Mouse (Mus musculus): ENCODE results near the gene Emilin1. TPM values are rescaled to one million over a fixed set of nuclear protein-coding genes. Genes with fewer than 3 reads are reported as not detected.

Emilin1 gene
- polyA plus RNA-seq, 1 experiment = 0.50 TPM

DNA sequence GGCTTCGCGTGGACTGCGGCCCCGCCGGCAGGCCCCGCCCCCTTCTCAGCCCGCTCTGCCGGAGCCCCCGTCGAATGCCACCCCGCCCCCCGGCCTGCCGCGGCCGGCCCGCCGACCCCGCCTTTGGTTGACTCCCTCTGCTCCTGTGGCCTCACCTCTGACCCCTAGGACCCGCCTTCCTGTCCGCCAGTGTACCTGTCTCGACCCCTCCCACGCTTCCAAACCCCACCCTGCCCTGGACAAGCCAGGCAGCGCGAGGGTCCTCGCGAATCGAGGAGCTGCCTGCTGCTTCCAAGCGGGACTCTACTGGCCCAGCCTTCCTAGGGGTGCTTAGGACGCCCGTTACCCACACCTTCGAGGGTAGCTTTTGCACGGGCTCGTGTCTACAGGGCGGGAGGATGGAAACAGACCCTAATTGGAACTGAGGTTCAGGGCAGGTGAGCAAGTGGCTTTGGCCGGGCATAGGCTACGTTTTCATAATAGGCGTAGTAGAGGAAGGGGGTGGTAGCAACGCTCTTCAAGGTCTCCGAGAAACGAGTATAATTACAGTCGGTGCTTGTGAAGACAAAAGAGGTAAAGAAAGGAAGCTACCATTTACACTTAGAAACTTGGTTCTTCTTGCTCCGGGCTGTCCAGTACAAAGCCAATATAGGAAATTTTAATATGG is 24.0 kb upstream of the Emilin1 start:
- Histone ChIP-seq H3K4me1 (ENCODE audit: control insufficient read depth) (peaks cover 54% of the 10 kb centered on the region), H3K27me3 (ENCODE audit: control insufficient read depth) (no peaks in the 10 kb centered on the region), H3K9me3 (ENCODE audit: control insufficient read depth, low read length) (no peaks in the 10 kb centered on the region), H3K4me3 (replicated peaks) (peak overlapping the region; percentile 94), H3K36me3 (ENCODE audit: control insufficient read depth) (peaks cover 37% of the 10 kb centered on the region)
- TF ChIP-seq TAL1 (IDR thresholded peaks at IDR 0.05; ENCODE audit: low read length) (no peak), GATA1 (IDR thresholded peaks at IDR 0.05; ENCODE audit: low read length) (no peak)

GRCm38 (mm10) chr5:30890375-30890774 is 22.8 kb upstream of the Emilin1 start:
- peak overlapping the region; percentile 9 for H3K4me3 ChIP-seq (replicated peaks)
- H3K4me1 ChIP-seq (ENCODE audit: control insufficient read depth) = peaks cover 48% of the 10 kb centered on the region
- no peaks in the 10 kb centered on the region for H3K27me3 ChIP-seq (ENCODE audit: control insufficient read depth)

DNA sequence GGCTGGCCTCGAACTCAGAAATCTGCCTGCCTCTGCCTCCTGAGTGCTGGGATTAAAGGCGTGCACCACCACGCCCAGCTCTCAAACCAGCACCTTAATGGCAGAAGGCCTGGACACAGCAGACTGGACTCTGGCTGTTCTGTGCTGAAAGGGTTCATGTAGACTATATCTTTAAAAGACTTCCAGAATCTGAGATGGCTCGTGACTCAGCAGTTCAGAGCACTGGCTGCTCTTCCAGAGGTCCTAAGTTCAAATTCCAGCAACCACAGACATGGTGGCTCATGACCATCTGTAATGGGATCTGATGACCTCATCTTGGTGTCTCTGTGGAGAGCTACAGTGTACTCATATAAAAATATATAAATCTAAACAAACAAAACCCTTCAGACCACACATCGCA is 11.3 kb upstream of the Emilin1 start:
- no peaks in the 10 kb centered on the region for H3K9me3 ChIP-seq (ENCODE audit: control insufficient read depth, low read length)
- peaks cover 84% of the 10 kb centered on the region for H3K36me3 ChIP-seq (ENCODE audit: control insufficient read depth)
- no peaks in the 10 kb centered on the region for H3K27me3 ChIP-seq (ENCODE audit: control insufficient read depth)
- TF ChIP-seq GATA1 (IDR thresholded peaks at IDR 0.05; ENCODE audit: low read length) (no peak), TAL1 (IDR thresholded peaks at IDR 0.05; ENCODE audit: low read length) (no peak)
- peaks cover 23% of the 10 kb centered on the region for H3K4me1 ChIP-seq (ENCODE audit: control insufficient read depth)
- H3K4me3 ChIP-seq (replicated peaks) = no peak overlapping the region

More at GRCm38 (mm10) chr5:30890375-30890774, 22.8 kb upstream of the Emilin1 start:
- Histone ChIP-seq H3K36me3 (ENCODE audit: control insufficient read depth) (peaks cover 48% of the 10 kb centered on the region), H3K9me3 (ENCODE audit: control insufficient read depth, low read length) (no peaks in the 10 kb centered on the region)
- TF ChIP-seq GATA1 (IDR thresholded peaks at IDR 0.05; ENCODE audit: low read length) (no peak), TAL1 (IDR thresholded peaks at IDR 0.05; ENCODE audit: low read length) (no peak)

GRCm38 (mm10) chr5:30907413-30908059 is 5.7 kb upstream of the Emilin1 start, which contains the start of gene Ost4:
Gene Ost4, minus strand, starts transcription at chr5:30907788.
- Histone ChIP-seq H3K4me1 (ENCODE audit: control insufficient read depth) (peaks cover 44% of the 10 kb centered on the region), H3K27me3 (ENCODE audit: control insufficient read depth) (no peaks in the 10 kb centered on the region), H3K36me3 (ENCODE audit: control insufficient read depth) (peaks cover 38% of the 10 kb centered on the region), H3K9me3 (ENCODE audit: control insufficient read depth, low read length) (no peaks in the 10 kb centered on the region), H3K4me3 (replicated peaks) (peak within 1 kb of the TSS; percentile 95)
- no peak for TF ChIP-seq TAL1 (IDR thresholded peaks at IDR 0.05; ENCODE audit: low read length)
- no peak for TF ChIP-seq GATA1 (IDR thresholded peaks at IDR 0.05; ENCODE audit: low read length)

DNA sequence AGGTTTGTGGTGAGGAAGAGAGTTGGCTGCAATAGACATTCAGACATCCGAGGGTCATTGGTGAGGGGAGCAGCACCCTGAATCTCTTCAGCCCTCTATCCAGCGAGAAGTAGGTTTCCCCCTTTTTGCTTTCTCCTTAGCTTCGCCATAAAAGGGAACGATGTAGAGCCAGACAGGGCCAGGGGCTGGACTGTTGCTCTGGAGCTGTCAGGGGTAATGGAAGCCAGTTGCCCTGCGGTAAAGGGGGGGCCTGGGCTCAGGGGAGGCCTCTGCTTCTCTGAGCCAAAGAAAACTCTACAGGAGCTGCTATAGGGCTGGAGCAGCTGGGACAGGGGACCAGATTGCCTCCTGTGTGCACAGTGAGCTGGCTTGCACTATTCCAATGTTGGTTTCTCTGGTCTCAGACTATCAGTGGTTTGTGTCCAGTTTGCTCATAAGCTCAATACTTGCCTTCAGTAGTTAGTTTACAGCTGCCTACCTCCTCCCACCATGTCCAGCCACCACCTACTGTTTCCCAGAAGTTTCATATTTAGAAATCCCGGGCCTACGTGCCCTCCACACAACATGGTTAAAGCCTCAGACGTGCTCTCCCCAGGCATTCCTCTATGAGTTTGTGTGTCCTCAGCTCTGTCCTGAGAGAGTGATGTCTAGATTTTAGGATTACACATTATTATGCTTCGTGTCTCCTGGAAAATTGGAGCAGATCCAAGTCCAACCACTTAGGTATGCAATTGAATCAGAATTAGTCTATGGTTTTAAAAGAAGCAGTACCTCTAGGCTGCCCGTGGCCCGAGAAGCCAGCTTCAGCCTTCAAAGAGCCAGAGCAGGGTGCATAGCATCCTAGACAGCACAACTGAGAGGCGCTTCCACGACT is 4.5 kb upstream of the Emilin1 start:
- H3K4me1 ChIP-seq (ENCODE audit: control insufficient read depth) = peaks cover 56% of the 10 kb centered on the region
- peaks cover 26% of the 10 kb centered on the region for H3K36me3 ChIP-seq (ENCODE audit: control insufficient read depth)
- TF ChIP-seq TAL1 (IDR thresholded peaks at IDR 0.05; ENCODE audit: low read length) = no peak
- no peak for TF ChIP-seq GATA1 (IDR thresholded peaks at IDR 0.05; ENCODE audit: low read length)
- H3K9me3 ChIP-seq (ENCODE audit: control insufficient read depth, low read length) = no peaks in the 10 kb centered on the region
- H3K4me3 ChIP-seq (replicated peaks) = peak overlapping the region; percentile 95
- H3K27me3 ChIP-seq (ENCODE audit: control insufficient read depth) = no peaks in the 10 kb centered on the region

DNA sequence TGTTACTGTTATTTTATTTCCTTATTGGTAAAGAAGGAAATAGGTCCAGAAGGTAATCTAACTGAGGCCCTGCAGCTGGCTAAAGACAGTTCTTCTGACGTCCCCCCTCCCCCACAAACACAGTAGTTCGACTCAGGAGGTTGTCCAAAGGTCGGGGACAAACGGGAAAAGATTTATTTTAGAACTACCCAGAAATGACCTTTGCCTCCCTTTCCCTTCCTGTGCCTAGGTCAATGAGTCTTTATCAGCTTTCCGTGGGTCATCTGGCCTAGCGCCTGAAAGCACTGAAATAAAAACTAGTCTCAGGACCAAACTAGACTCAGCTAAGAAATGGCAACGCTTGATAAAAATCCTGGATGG is 3.9 kb upstream of the Emilin1 start:
- Histone ChIP-seq H3K9me3 (ENCODE audit: control insufficient read depth, low read length) (no peaks in the 10 kb centered on the region), H3K36me3 (ENCODE audit: control insufficient read depth) (peaks cover 20% of the 10 kb centered on the region), H3K4me1 (ENCODE audit: control insufficient read depth) (peaks cover 61% of the 10 kb centered on the region), H3K27me3 (ENCODE audit: control insufficient read depth) (no peaks in the 10 kb centered on the region), H3K4me3 (replicated peaks) (no peak overlapping the region)
- TF ChIP-seq TAL1 (IDR thresholded peaks at IDR 0.05; ENCODE audit: low read length) = no peak
- TF ChIP-seq GATA1 (IDR thresholded peaks at IDR 0.05; ENCODE audit: low read length) = no peak

DNA sequence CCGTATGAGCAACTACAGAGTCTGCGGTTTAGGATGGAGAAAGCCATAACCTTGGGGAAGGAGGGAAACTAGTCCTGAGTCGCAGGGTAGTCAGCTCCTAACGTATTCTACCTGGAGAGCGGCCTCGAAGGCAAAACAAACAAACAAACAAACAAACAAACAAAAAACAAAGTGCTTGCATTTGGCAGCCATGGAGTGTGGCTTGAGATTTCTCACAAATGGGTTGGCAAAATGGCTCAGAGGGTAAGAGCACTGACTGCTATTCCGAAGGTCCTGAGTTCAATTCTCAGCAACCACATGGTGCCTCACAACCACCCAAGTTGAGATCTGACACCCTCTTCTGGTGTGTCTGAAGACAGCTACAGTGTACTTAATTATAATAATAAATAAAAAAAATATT is 3.3 kb upstream of the Emilin1 start:
- TF ChIP-seq GATA1 (IDR thresholded peaks at IDR 0.05; ENCODE audit: low read length) (no peak), TAL1 (IDR thresholded peaks at IDR 0.05; ENCODE audit: low read length) (no peak)
- H3K4me1 ChIP-seq (ENCODE audit: control insufficient read depth) = peaks cover 62% of the 10 kb centered on the region
- H3K27me3 ChIP-seq (ENCODE audit: control insufficient read depth) = no peaks in the 10 kb centered on the region
- H3K36me3 ChIP-seq (ENCODE audit: control insufficient read depth) = peaks cover 14% of the 10 kb centered on the region
- no peak overlapping the region for H3K4me3 ChIP-seq (replicated peaks)
- H3K9me3 ChIP-seq (ENCODE audit: control insufficient read depth, low read length) = no peaks in the 10 kb centered on the region

DNA sequence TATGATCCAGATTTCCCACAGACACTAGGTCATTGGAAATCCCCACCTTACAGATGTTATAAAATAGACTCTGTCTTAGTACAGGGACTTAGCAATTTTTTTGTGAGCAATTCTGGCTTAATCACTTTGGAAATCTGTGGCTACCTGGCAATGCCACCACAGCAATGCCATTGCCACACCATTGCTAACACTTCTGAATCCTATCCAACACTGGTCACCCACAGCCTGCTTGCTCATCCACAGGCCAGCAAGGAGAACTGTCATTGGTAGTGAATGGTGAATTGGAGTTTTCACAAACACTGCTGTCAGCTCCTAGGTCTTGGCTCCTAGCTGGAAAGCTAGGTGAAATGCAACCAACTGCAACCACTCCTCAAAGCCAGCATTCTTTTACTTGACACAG is 2.7 kb upstream of the Emilin1 start:
- H3K27me3 ChIP-seq (ENCODE audit: control insufficient read depth) = no peaks in the 10 kb centered on the region
- H3K4me3 ChIP-seq (replicated peaks) = no peak overlapping the region
- H3K36me3 ChIP-seq (ENCODE audit: control insufficient read depth) = peaks cover 8% of the 10 kb centered on the region
- peaks cover 63% of the 10 kb centered on the region for H3K4me1 ChIP-seq (ENCODE audit: control insufficient read depth)
- TF ChIP-seq TAL1 (IDR thresholded peaks at IDR 0.05; ENCODE audit: low read length) (no peak), GATA1 (IDR thresholded peaks at IDR 0.05; ENCODE audit: low read length) (no peak)
- no peaks in the 10 kb centered on the region for H3K9me3 ChIP-seq (ENCODE audit: control insufficient read depth, low read length)

DNA sequence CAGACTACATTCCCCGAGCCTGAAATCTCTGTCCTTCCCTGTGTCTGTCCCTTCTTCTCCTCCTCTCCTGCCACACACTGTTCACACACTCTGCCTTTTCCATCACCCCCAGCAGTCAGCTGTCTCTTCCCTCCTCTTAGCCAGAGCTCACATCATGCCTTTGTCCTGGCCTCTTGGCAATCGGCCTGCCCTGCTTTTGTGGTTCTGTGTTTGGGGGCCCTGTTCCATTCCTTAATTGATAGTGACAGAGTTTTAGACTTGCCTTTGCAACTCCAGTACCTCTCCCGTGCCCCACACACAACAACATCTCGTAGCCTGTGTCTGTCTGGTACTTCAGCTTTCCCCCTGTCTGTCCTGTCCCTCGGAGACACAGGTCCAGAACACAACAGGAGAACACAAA is 1.0 kb upstream of the Emilin1 start:
- no peak for TF ChIP-seq TAL1 (IDR thresholded peaks at IDR 0.05; ENCODE audit: low read length)
- TF ChIP-seq GATA1 (IDR thresholded peaks at IDR 0.05; ENCODE audit: low read length) = no peak
- no peaks in the 10 kb centered on the region for H3K27me3 ChIP-seq (ENCODE audit: control insufficient read depth)
- H3K4me3 ChIP-seq (replicated peaks) = no peak overlapping the region
- no peaks in the 10 kb centered on the region for H3K9me3 ChIP-seq (ENCODE audit: control insufficient read depth, low read length)
- H3K4me1 ChIP-seq (ENCODE audit: control insufficient read depth) = peaks cover 67% of the 10 kb centered on the region
- H3K36me3 ChIP-seq (ENCODE audit: control insufficient read depth) = peaks cover under 1% of the 10 kb centered on the region; the same call in 1 of the 2 replicates

Measured in erythroblast, embryonic 14.5 days (primary cell).